Mouse (Mus musculus) embryonic facial prominence, embryonic 14.5 days (tissue): ENCODE measurements at regions not wholly inside any gene's neighbourhood (a gene's known extent, or its start where the extent isn't known, plus 50 kb on each side); places are given as distances from the start of the nearest gene placed in this dataset.

ENCODE experiments used
- ATAC-seq: fragments of 200-750 bp; cut with Nextera tagmentation; 2 replicates; pipeline ENCODE4 v1.8.0; 2017; ENCODE audit warnings: low read depth, moderate number of reproducible peaks, moderate TSS enrichment
- DNase-seq: peaks from one replicate; pipeline ENCODE4 v3.0.0-alpha.2; 2015; ENCODE audit warnings: low spot score
- H3K27ac ChIP-seq: fragments of 300-500 bp; sonication (generic); replicated peaks from 2 replicates; pipeline ENCODE4 v1.5.1; 2014; ENCODE audit warnings: low read depth, mild to moderate bottlenecking, low read length, moderate library complexity
- H3K27me3 ChIP-seq: fragments of 300-500 bp; sonication (generic); replicated peaks from 2 replicates; pipeline ENCODE4 v1.6.1; 2014; ENCODE audit warnings: low read length; ENCODE audit not compliant: control insufficient read depth, insufficient read depth
- H3K36me3 ChIP-seq: fragments of 300-500 bp; sonication (generic); 2 replicates; pipeline ENCODE4 v1.6.1; 2014; ENCODE audit warnings: low read length, mixed read lengths; ENCODE audit not compliant: control insufficient read depth, insufficient read depth
- H3K4me1 ChIP-seq: fragments of 300-500 bp; sonication (generic); 2 replicates; pipeline ENCODE4 v1.6.1; 2014; ENCODE audit warnings: antibody characterized with exemption, low read length; ENCODE audit not compliant: control insufficient read depth, insufficient read depth
- H3K4me2 ChIP-seq: fragments of 300-500 bp; sonication (generic); 2 replicates; pipeline ENCODE4 v1.6.1; 2014; ENCODE audit warnings: low read depth, mild to moderate bottlenecking, low read length, moderate library complexity, mixed read lengths
- H3K4me3 ChIP-seq: fragments of 300-500 bp; sonication (generic); 2 replicates; pipeline ENCODE4 v1.5.1; 2014; ENCODE audit warnings: low read depth, mild to moderate bottlenecking, low read length
- H3K9ac ChIP-seq: fragments of 300-500 bp; sonication (generic); 2 replicates; pipeline ENCODE4 v1.6.1; 2014; ENCODE audit warnings: low read depth, mild to moderate bottlenecking, low read length, moderate library complexity, mixed read lengths
- H3K9me3 ChIP-seq: fragments of 300-500 bp; sonication (generic); 2 replicates; pipeline ENCODE4 v1.6.1; 2016; ENCODE audit warnings: low read length; ENCODE audit not compliant: control insufficient read depth
- WGBS: fragments of 180-500 bp; shearing (Covaris S2); extraction: QIAGEN DNeasy Blood & Tissue Kit; methylation state at CpG from one replicate; pipeline ENCODE4 v1.1.7; 2014; 5-methylcytosine and 5-hydroxymethylcytosine counted together

DNA sequence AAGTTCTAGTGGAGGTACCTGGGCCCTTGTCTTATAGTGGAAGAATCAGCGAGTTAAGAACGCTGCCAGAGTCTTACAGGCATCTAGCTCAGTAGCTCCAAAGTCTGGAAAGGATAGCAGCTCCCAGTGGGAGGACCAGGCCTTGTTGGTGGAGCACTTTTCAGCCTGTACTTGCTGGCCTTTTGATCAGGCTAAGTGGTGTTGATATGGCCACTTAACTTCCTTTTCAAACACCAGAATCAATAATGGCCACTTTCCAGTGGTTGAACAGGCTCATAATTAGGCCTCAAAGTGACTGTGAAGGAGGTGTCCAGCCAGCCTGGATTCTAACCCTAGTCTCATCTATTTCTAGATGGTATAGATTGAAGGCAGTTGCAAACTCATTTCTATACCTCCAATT, 57.7 kb upstream of the Sertad2 start:
- Histone ChIP-seq H3K4me3 (no peak overlapping the region), H3K9me3 (no peaks in the 10 kb centered on the region), H3K36me3 (no peaks in the 10 kb centered on the region), H3K27ac (no peak overlapping the region), H3K27me3 (no peaks in the 10 kb centered on the region), H3K9ac (no peak overlapping the region), H3K4me2 (no peak overlapping the region), H3K4me1 (no peaks in the 10 kb centered on the region)
- no peak for ATAC-seq
- WGBS, result 83% methylated on average over 2 of the region's 2 CpGs
- no peak for DNase-seq
